Mouse (Mus musculus): ENCODE measurements at regions not wholly inside any gene's neighbourhood (a gene's known extent, or its start where the extent isn't known, plus 50 kb on each side); places are given as distances from the start of the nearest gene placed in this dataset.

DNA sequence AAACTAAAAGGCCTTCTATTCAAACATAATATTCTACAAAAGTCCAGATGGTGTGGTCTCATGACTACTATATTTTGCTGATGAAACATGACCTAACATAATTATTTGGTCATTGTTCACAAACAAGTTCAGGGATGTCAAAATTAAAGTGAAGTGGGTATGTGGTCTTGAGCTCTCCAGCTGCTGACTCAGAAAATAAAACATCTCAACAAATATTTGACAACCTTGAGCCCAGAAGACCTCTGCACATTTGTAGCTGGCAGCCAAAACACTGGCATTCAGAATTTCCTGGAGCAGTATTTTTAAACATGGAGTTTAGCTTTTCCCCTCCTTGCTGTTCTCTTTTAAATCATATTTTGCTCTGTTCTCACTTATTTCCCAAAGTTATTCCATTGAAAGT is 829.7 kb upstream of the Cited2 start:
- TF ChIP-seq CTCF (conservative IDR thresholded peaks at IDR 0.05) = no peak
- no peak overlapping the region for H3K27ac ChIP-seq

DNA sequence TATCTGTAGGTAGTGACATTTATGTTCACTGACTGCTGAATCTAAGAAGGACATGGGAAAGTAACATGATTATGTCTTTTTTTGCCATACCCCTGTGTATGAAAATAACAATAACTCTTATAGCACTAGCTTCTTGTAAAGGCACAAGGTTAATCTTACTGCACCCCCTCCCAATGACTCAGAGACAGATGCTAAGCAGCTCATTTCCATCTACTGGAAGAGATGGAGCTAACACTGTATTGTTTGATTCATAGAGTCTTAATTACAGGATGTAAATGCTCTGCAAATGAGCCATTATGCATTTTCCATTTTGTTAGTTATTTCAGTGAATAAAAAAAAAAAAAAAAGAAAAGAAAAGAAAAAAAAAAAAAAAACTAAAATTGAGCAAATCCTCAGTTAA is 827.7 kb upstream of the Cited2 start:
- DNase-seq (ENCODE audit: low spot score in 2 of 2) = no peak
- TF ChIP-seq CTCF (conservative IDR thresholded peaks at IDR 0.05) = no peak
- no peak overlapping the region for H3K27ac ChIP-seq
- no peak overlapping the region for H3K4me3 ChIP-seq

More for the DNA sequence above, 829.7 kb upstream of the Cited2 start:
- H3K4me3 ChIP-seq = no peak overlapping the region
- DNase-seq (ENCODE audit: low spot score in 2 of 2) = no peak

DNA sequence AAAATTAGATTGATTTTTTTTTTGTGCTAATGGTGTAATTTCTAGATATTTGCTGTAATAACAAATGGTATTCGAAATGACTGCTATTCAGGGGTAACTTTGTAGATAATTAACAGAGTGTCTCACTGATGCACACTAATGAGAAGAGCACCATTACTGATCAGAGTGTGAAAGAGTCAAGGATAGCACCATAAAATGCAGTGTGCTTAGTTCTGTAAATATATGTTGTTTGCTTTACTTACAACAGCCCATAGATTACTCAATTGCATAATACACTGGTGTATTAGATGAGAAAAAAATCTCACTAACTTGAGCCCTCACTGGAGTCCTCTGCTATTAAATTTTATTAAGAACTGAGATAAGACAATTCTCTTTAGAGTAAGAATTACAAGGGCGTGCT is 800.1 kb upstream of the Cited2 start:
- no peak for DNase-seq (ENCODE audit: low spot score in 2 of 2)
- Histone ChIP-seq H3K4me3 (no peak overlapping the region), H3K27ac (no peak overlapping the region)
- TF ChIP-seq CTCF (conservative IDR thresholded peaks at IDR 0.05) = no peak

DNA sequence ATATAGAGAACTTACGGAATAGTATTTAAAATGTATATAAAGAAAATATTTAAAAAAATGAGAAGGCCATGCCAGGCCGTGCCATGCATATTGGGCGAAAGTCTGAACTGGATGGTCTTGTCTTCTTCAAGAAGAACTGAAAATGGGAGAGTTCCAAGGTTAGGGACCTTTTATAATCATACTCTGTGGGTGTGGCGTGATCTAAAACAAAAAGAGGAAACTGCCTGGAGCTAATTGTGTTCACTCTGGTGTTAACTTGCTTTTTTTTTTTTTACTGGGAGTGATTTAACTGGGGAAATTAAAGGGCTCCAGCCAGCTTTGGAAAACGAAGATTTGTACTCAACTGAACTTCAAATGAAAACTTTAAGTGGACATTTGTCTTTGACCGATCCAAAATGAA is 799.2 kb upstream of the Cited2 start:
- Histone ChIP-seq H3K27ac (no peak overlapping the region), H3K4me3 (no peak overlapping the region)
- no peak for DNase-seq (ENCODE audit: low spot score in 2 of 2)
- no peak for TF ChIP-seq CTCF (conservative IDR thresholded peaks at IDR 0.05)

DNA sequence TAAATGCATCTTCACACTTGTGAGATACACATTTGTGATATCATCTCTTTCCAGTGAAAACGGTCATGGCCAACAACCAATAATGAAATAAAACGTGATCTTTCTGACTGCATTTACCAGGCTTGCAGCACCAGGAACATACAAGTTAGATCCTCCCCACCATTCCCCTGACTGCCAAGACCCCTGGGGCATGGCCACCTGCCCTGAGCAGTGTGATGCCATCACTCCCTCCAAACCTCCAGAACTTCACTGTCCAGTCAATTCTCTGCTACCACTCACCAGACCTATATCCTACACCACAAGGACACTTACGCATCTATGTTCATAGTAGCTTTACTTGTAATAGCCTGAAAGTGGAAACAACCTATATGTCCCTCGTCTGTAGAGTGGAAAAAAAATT is 785.3 kb upstream of the Cited2 start:
- DNase-seq (ENCODE audit: low spot score in 2 of 2) = no peak
- no peak overlapping the region for H3K4me3 ChIP-seq
- TF ChIP-seq CTCF (conservative IDR thresholded peaks at IDR 0.05) = no peak
- H3K27ac ChIP-seq = no peak overlapping the region

DNA sequence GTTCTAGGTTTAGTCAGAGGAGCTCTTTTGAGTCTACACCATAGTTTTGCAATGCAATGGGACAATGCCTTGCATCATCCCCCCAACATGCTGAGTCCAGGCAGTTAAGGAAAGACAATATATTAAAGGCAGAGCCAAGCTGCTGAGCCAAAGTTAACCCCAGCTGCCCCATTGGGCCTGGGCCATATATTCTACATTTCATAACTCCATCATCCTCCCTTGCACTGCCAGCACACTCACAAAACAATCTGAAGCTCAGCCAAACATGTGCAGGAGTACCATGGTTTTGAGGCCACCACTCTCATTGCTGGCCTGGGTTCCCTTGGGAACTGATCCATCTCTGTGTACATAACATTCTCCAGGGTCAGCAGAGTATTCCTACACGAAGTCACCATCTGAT is 771.4 kb upstream of the Cited2 start:
- Histone ChIP-seq H3K4me3 (no peak overlapping the region), H3K27ac (no peak overlapping the region)
- TF ChIP-seq CTCF (conservative IDR thresholded peaks at IDR 0.05) = no peak
- DNase-seq (ENCODE audit: low spot score in 2 of 2) = no peak

DNA sequence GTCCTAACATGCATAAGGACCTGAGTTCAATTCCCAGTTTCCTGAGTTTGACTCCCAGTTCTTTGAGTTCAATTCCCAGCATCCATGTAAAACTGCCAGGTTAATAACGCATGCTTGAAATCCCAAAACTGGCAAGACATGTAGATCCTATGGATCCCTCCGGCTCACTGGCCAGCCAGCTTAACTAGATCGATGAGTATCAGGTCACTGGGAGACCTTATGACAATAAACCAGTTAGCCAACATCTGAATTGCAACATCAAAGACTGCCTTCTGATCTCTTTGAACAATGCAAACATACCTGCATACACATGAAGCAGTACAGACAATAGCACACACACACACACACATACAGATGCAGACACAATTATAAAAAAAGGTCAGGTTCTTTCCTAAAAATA is 762.0 kb upstream of the Cited2 start:
- Histone ChIP-seq H3K4me3 (no peak overlapping the region), H3K27ac (no peak overlapping the region)
- no peak for TF ChIP-seq CTCF (conservative IDR thresholded peaks at IDR 0.05)
- no peak for DNase-seq (ENCODE audit: low spot score in 2 of 2)

DNA sequence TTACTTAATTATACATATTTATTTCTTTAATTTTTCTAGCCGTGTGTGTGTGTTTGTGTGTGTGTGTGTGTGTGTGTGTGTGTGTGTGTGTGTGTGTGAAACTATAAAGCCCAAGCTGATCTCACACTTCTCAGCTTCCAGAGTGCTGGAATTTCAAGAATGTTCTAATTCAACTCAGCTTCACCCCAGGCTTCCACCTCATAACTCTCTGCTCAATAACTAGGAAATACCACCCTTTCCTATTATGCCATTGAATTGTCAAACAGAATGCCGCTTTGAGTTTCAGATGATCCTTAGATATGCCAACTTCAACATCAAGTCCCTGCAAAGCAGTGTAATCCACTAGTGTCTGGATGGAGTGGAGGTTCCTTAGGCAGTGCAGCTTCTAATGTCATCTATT is 760.6 kb upstream of the Cited2 start:
- no peak for DNase-seq (ENCODE audit: low spot score in 2 of 2)
- no peak for TF ChIP-seq CTCF (conservative IDR thresholded peaks at IDR 0.05)
- no peak overlapping the region for H3K27ac ChIP-seq
- no peak overlapping the region for H3K4me3 ChIP-seq

DNA sequence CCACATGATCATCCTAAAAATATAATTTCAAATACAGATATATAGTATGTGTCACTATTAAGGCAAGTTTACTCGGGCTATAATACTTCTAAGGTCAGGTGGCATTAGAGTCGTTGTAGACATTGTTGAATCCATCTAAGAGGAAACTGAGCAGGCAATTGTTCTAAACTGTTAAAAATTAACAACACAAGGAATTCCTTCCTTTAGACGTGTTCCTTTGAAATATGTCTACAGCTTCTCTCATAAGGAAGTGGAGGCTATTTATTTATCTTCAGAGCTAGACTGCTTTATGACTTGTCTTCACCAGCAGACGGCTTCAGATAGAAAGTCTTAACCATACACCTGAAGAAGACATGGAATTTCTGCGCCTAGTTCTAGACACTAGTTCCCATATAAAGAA is 744.2 kb upstream of the Cited2 start:
- no peak overlapping the region for H3K27ac ChIP-seq
- no peak overlapping the region for H3K4me3 ChIP-seq
- TF ChIP-seq CTCF (conservative IDR thresholded peaks at IDR 0.05) = no peak
- no peak for DNase-seq (ENCODE audit: low spot score in 2 of 2)

DNA sequence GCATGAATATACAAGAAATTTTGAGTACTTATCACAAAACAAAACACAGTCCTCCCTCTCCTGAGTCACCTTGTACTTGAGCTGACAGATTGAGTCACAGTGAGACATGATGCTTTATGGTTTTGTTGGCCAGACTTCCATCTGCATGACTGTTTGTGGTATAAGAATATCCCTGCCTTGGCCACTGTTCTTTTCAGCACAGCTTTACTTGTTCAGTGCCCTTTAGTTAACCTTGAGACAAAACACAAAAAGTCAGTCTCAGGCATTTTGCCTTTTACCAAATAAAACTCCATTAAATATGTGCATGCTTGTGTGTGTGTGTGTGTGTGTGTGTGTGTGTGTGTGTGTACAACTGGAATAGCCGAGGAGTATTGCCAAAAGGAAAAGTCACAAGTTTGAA is 732.8 kb upstream of the Cited2 start:
- DNase-seq (ENCODE audit: low spot score in 2 of 2) = no peak
- H3K4me3 ChIP-seq = no peak overlapping the region
- no peak overlapping the region for H3K27ac ChIP-seq
- no peak for TF ChIP-seq CTCF (conservative IDR thresholded peaks at IDR 0.05)

DNA sequence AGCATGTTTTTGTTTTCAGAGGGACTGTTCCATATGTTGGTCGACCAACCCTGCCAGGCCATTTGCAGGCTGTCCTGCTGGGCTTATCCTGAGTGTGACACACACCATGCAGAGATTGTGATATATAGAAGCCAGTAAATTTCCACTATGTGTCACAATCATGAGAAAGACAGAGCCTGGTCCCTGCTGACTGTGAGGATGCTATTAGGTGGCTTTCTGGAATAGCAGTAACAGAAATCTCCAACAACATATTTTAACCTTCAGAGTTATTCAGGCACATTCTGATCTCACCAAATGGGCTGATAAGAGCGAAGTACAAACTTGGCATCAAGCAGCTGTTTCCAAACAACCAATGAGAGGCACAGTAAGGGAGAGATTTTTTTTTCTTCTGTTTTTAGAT is 729.2 kb upstream of the Cited2 start:
- no peak overlapping the region for H3K4me3 ChIP-seq
- no peak overlapping the region for H3K27ac ChIP-seq
- no peak for DNase-seq (ENCODE audit: low spot score in 2 of 2)
- TF ChIP-seq CTCF (conservative IDR thresholded peaks at IDR 0.05) = no peak

DNA sequence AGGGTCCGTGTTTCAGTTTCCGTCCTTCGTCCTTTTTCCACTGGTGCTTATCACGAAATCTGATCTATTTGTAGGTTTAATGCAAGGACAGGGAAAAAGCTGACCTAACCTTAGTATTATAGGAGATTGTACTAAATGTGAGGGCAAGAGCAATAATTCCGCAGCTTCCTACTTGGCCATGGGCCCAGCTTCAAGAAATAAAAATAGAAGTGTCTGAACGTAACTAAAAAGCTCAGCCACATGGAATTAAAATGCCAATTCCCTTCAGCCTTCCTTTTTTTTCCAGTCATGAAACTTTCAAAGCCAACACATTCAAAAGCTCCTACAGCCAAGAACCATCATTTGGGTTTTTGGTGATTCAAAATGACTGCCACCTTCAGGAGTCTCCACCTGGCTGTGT is 728.5 kb upstream of the Cited2 start:
- no peak for TF ChIP-seq CTCF (conservative IDR thresholded peaks at IDR 0.05)
- DNase-seq (ENCODE audit: low spot score in 2 of 2) = no peak
- no peak overlapping the region for H3K4me3 ChIP-seq
- no peak overlapping the region for H3K27ac ChIP-seq

DNA sequence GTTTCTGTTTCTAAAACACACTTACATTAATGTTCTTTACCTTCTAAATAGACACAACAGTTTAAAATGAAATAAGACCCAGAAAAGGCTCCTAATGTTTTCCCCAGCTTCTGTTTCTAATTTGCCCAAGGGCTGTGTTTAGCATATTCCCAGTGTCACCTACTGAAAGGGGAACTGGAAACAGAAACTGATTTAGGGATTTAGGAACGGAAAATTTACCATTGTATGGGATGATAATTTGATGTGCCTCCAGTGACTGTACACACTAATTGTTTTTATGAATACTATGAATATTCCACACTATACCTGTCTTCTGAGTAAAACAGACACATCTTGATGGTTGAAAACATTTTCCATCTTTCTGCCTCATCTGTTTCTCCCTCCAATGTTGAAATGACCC is 728.0 kb upstream of the Cited2 start:
- H3K27ac ChIP-seq = no peak overlapping the region

DNA sequence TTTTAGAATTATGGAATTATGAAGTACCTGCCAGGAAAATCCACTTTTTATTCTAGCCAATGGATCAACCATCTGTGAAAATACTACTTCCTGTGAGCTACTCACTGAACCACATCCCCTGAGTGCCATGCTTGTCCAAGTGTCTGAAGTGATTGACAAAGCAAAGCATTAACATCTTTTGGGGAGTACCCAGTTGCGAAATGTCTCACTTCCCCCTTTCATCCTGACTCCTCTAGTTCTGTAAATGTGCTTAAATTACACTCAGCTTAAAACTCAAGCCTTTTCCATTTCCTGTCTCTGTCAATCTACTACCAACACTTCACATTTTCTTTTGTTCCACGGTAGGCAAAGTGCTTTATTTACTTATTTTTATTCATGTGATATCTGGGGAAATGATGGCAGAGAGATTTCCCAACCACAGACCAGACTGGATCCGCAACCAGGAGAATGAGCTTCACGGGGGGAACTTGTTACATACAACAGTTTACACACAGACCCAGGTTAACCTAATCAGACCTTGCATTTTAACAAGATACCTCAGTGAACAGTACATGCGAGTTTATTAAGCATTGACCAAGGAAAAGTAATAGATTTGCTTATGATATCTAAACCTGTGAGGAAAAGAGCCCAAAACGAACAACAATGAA is 726.1 kb upstream of the Cited2 start:
- TF ChIP-seq CTCF (conservative IDR thresholded peaks at IDR 0.05) = no peak
- Histone ChIP-seq H3K27ac (no peak overlapping the region), H3K4me3 (no peak overlapping the region)
- DNase-seq (ENCODE audit: low spot score in 2 of 2) = no peak

More for the DNA sequence above, 728.0 kb upstream of the Cited2 start:
- no peak overlapping the region for H3K4me3 ChIP-seq
- DNase-seq (ENCODE audit: low spot score in 2 of 2) = no peak
- TF ChIP-seq CTCF (conservative IDR thresholded peaks at IDR 0.05) = no peak

DNA sequence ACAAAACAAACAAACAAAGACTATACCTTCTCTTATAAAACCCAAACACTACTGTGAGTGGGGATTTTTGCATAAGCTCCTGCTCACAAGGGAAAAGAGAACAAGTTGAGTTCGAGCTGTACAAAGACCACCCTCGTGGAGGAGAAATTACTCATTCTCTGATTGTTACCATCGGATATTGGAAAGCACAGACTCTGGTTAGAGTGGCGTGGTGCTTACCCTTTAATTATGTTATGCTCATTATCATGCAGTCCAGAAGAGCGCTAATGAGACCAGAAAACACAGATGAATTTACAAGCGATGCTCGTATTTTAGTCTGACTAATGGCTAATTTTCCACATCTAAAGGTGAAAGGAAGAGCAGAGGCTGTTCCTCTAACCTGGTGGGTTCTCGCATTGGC is 721.7 kb upstream of the Cited2 start:
- no peak for DNase-seq (ENCODE audit: low spot score in 2 of 2)
- H3K27ac ChIP-seq = no peak overlapping the region
- H3K4me3 ChIP-seq = no peak overlapping the region
- no peak for TF ChIP-seq CTCF (conservative IDR thresholded peaks at IDR 0.05)

All from layer of hippocampus, adult 2 months (tissue).